8 mouse cellular contexts compared by ENCODE assay signal in genomic region chr13:58453541-58453940, GRCm38 (mm10). TPM values are rescaled to one million over a fixed set of nuclear protein-coding genes. Genes with fewer than 3 reads are reported as not detected.
DNase-seq lines count a peak whose midpoint lies in the region; ATAC-seq and TF ChIP-seq lines count a peak whose summit lies in the region.

No protein-coding gene starts in this region.

- peak overlapping the region; percentile 36 to 43 for H3K4me3 ChIP-seq in heart, embryonic 14.5 days (ENCODE audit: control insufficient read depth in 1 of 2, insufficient read depth in 1 of 2, low read depth in 1 of 2, low read length in 2 of 2)
- no peak overlapping the region for H3K4me3 ChIP-seq in heart, adult 2 months
- no peak overlapping the region for H3K4me3 ChIP-seq in liver, embryonic 12.5 days

- intact Hi-C loops in heart, adult 2 months (cut with DNase I): no loop called here
- intact Hi-C loops in left cerebral cortex, postnatal 25 days (cut with DNase I): no loop called here

- WGBS in heart, embryonic 14.5 days: 53% methylated on average over 10 of the region's 10 CpGs
- 78% methylated on average over 10 of the region's 10 CpGs for WGBS in heart, adult 2 months
- WGBS in liver, embryonic 12.5 days (ENCODE audit: insufficient replicate concordance): 26% methylated on average over 10 of the region's 10 CpGs

- H3K27me3 ChIP-seq in heart, embryonic 14.5 days (ENCODE audit: control insufficient read depth, insufficient read depth, low read length): 0 out of 2 replicates have a peak, but pooled peaks cover 3% of the 10 kb centered on the region
- H3K27me3 ChIP-seq in heart, adult 2 months (ENCODE audit: control insufficient read depth, insufficient read depth, low read length): no peaks in the 10 kb centered on the region; the same call in none of the 2 replicates
- H3K27me3 ChIP-seq in liver, embryonic 12.5 days (replicated peaks): peaks cover 89% of the 10 kb centered on the region

- peaks cover 0 to 3% of the 10 kb centered on the region in 2 experiments; a peak in 1 of 4 replicates for H3K4me1 ChIP-seq in heart, embryonic 14.5 days (ENCODE audit: control insufficient read depth in 2 of 2, insufficient read depth in 2 of 2, low read length in 2 of 2)
- H3K4me1 ChIP-seq in heart, adult 2 months (ENCODE audit: control insufficient read depth, insufficient read depth, low read length): no peaks in the 10 kb centered on the region
- no peaks in the 10 kb centered on the region for H3K4me1 ChIP-seq in liver, embryonic 12.5 days

- no peak for TF ChIP-seq EP300 in heart, adult 2 months (IDR thresholded peaks at IDR 0.05; ENCODE audit: insufficient read depth, low read depth, low read length)

- no peaks in the 10 kb centered on the region for H3K36me3 ChIP-seq in heart, embryonic 14.5 days (ENCODE audit: control insufficient read depth, insufficient read depth, low read length)
- no peaks in the 10 kb centered on the region for H3K36me3 ChIP-seq in heart, adult 2 months (ENCODE audit: control insufficient read depth, insufficient read depth, low read length)
- no peaks in the 10 kb centered on the region for H3K36me3 ChIP-seq in liver, embryonic 12.5 days

- DNase-seq in heart, adult 2 months: no peak
- DNase-seq in spleen, postnatal 36 days (ENCODE audit: low spot score in 2 of 2): peak; percentile 42 to 52
- DNase-seq in spleen, postnatal 14 days (ENCODE audit: low spot score in 2 of 2): no peak
- peak; percentile 62 for DNase-seq in yolk sac, embryonic 10.5 days (ENCODE audit: low spot score)
- DNase-seq in left cerebral cortex, postnatal 25 days (ENCODE audit: low spot score in 2 of 2): no peak

- H3K79me2 ChIP-seq in heart, adult 2 months (replicated peaks; ENCODE audit: control insufficient read depth, insufficient read depth, low read length): no peaks in the 10 kb centered on the region

- H3K9ac ChIP-seq in heart, embryonic 14.5 days (ENCODE audit: low read length): peak overlapping the region; percentile 46
- no peak overlapping the region for H3K9ac ChIP-seq in heart, adult 2 months (ENCODE audit: low read depth, low read length)
- no peak overlapping the region for H3K9ac ChIP-seq in liver, embryonic 12.5 days

- no peak for ATAC-seq in heart, embryonic 14.5 days (ENCODE audit: insufficient number of reproducible peaks, insufficient read depth, low FRiP score, low read depth)
- ATAC-seq in liver, embryonic 12.5 days: no peak
- ATAC-seq in cerebellum, adult (ENCODE audit: insufficient number of reproducible peaks, low FRiP score, low TSS enrichment): no peak

- peak overlapping the region; percentile 66 for H3K4me2 ChIP-seq in heart, embryonic 14.5 days (ENCODE audit: low read length)
- H3K4me2 ChIP-seq in liver, embryonic 12.5 days: peak overlapping the region; percentile 57

- H3K27ac ChIP-seq in heart, embryonic 14.5 days (replicated peaks in 1 of 2; ENCODE audit: control insufficient read depth in 1 of 2, insufficient read depth in 1 of 2, low read depth in 2 of 2, low read length in 2 of 2): no peak overlapping the region
- H3K27ac ChIP-seq in heart, adult 2 months: no peak overlapping the region
- H3K27ac ChIP-seq in liver, embryonic 12.5 days: no peak overlapping the region

- H3K9me3 ChIP-seq in heart, embryonic 14.5 days (ENCODE audit: control insufficient read depth, low read length): peaks cover 4% of the 10 kb centered on the region; the same call in 1 of the 2 replicates
- H3K9me3 ChIP-seq in liver, embryonic 12.5 days (replicated peaks): 0 out of 2 replicates have a peak, but pooled peaks cover 3% of the 10 kb centered on the region

- no peak for TF ChIP-seq POLR2A in heart, adult 2 months (IDR thresholded peaks at IDR 0.05; ENCODE audit: insufficient read depth, low read depth, low read length)

- TF ChIP-seq CTCF in heart, adult 2 months (IDR thresholded peaks at IDR 0.05): no peak

RNA-seq across cellular contexts. Expression of gene Hnrnpk, which starts 50.4 kb away (rescaled TPM):
- polyA plus RNA-seq in heart, embryonic 14.5 days (2014; fragmentation: Nextera tagmentation; extraction: Ambion mirVana): 919 and 965 TPM in 2 replicates
- total RNA-seq in heart, adult 2 months (2021): 100 to 1,000 TPM; 388 to 416 TPM
- 108 and 203 TPM in 2 replicates for polyA plus RNA-seq in heart, adult 2 months (2012; rRNA removed)
- polyA plus RNA-seq in liver, embryonic 12.5 days (2016; fragmentation: Nextera tagmentation; extraction: Ambion mirVana): 906 and 911 TPM in 2 replicates
- 100 to 1,000 TPM; 573 to 639 TPM for total RNA-seq in left cerebral cortex, postnatal 25 days (2021)

RNA-seq across cellular contexts. Expression of gene Rmi1, which starts 51.5 kb away (rescaled TPM):
- polyA plus RNA-seq in heart, embryonic 14.5 days (2014; fragmentation: Nextera tagmentation; extraction: Ambion mirVana): 20.3 and 20.6 TPM in 2 replicates
- 1 to 10 TPM; 9.0 to 9.2 TPM for total RNA-seq in heart, adult 2 months (2021)
- polyA plus RNA-seq in heart, adult 2 months (2012; rRNA removed): 5.2 and 8.7 TPM in 2 replicates
- 22.3 and 25.4 TPM in 2 replicates for polyA plus RNA-seq in liver, embryonic 12.5 days (2016; fragmentation: Nextera tagmentation; extraction: Ambion mirVana)
- 10 to 100 TPM; 13.7 to 15.2 TPM for total RNA-seq in left cerebral cortex, postnatal 25 days (2021)

Comparison
In these comparisons a context has a peak if more than half of its experiments do, and no peak if none do; other contexts are left out.
1. H3K4me3 ChIP-seq: peak in heart, embryonic 14.5 days (2 of 2); none in heart, adult 2 months (single experiment) and liver, embryonic 12.5 days (single experiment).
2. DNase-seq: peak in spleen, postnatal 36 days (2 of 2) and yolk sac, embryonic 10.5 days (single experiment); none in heart, adult 2 months (0 of 2), spleen, postnatal 14 days (0 of 2) and left cerebral cortex, postnatal 25 days (0 of 2).